ENCODE assay signal across 8 mouse cellular contexts in the genomic region with DNA sequence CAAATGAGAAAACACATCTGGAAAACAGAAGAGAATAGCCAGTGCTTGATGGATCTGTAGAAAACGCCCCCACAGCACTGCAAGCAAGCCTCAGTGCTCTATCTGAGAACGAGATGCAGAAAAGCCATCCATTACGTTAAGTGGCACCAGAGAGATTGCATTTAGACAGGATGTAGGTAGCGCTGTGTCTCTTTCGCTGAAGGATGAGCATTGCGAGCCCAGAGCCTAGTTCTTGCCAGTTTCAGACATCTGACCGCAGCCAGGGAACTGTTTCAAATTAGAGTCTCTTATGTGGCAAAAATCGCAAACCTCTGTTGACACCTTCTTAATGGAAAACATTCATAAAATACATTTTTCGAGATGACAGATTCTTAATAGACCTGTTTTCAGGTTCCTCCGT. TPM values are rescaled to one million over a fixed set of nuclear protein-coding genes. Genes with fewer than 3 reads are reported as not detected.
A peak's percentile ranks its signal among the peaks of the same experiment; 100 is the strongest.
DNase-seq lines count a peak whose midpoint lies in the region; ATAC-seq and TF ChIP-seq lines count a peak whose summit lies in the region.

No protein-coding gene starts in this region.

- H3K27me3 ChIP-seq in forebrain, embryonic 15.5 days, result no peaks in the 10 kb centered on the region
- no peaks in the 10 kb centered on the region for H3K27me3 ChIP-seq in midbrain, embryonic 16.5 days (ENCODE audit: control insufficient read depth, insufficient read depth, low read depth, low read length)

- peak overlapping the region; percentile 83 for H3K4me2 ChIP-seq in forebrain, embryonic 15.5 days (replicated peaks)
- H3K4me2 ChIP-seq in midbrain, embryonic 16.5 days (ENCODE audit: low read length), result peak overlapping the region; percentile 88

- peak overlapping the region; percentile 97 for H3K4me3 ChIP-seq in layer of hippocampus, adult 2 months
- peak overlapping the region; percentile 93 for H3K4me3 ChIP-seq in forebrain, embryonic 15.5 days
- peak overlapping the region; percentile 98 for H3K4me3 ChIP-seq in midbrain, embryonic 16.5 days (ENCODE audit: low read depth, low read length)

- peaks cover 50% of the 10 kb centered on the region for H3K4me1 ChIP-seq in forebrain, embryonic 15.5 days
- peaks cover 40% of the 10 kb centered on the region for H3K4me1 ChIP-seq in midbrain, embryonic 16.5 days (ENCODE audit: control insufficient read depth, insufficient read depth, low read length)

- DNase-seq in layer of hippocampus, adult 2 months (ENCODE audit: low spot score in 2 of 2), result peak in 1 of 2 experiments; percentile 17
- DNase-seq in layer of hippocampus, adult 9-11 months, result no peak
- peak; percentile 58 for DNase-seq in adipocyte (ENCODE audit: low spot score)
- DNase-seq in kidney, postnatal 14 days, result peak; percentile 26
- no peak for DNase-seq in ovary, adult 18-20 months (ENCODE audit: low spot score)
- no peak for DNase-seq in frontal cortex, postnatal 25 days (ENCODE audit: low spot score in 2 of 2)

- peak overlapping the region; percentile 98 for H3K9ac ChIP-seq in forebrain, embryonic 15.5 days (replicated peaks)
- H3K9ac ChIP-seq in midbrain, embryonic 16.5 days (ENCODE audit: low read depth, low read length), result peak overlapping the region; percentile 99

- 0 out of 2 replicates have a peak, but pooled peaks cover under 1% of the 10 kb centered on the region for H3K36me3 ChIP-seq in forebrain, embryonic 15.5 days
- no peaks in the 10 kb centered on the region for H3K36me3 ChIP-seq in midbrain, embryonic 16.5 days (ENCODE audit: control insufficient read depth, insufficient read depth, low read length)

- no peak for ATAC-seq in forebrain, embryonic 15.5 days (replicated peaks)
- no peak for ATAC-seq in midbrain, embryonic 16.5 days

- H3K9me3 ChIP-seq in forebrain, embryonic 15.5 days, result no peaks in the 10 kb centered on the region
- no peaks in the 10 kb centered on the region for H3K9me3 ChIP-seq in midbrain, embryonic 16.5 days (replicated peaks; ENCODE audit: control insufficient read depth, low read length, poor library complexity, severe bottlenecking)

- WGBS in forebrain, embryonic 15.5 days, result 19% methylated on average over 10 of the region's 10 CpGs
- 15% methylated on average over 10 of the region's 10 CpGs for WGBS in midbrain, embryonic 16.5 days

- peak overlapping the region; percentile 89 for H3K27ac ChIP-seq in layer of hippocampus, adult 2 months
- peak overlapping the region; percentile 95; the same call in 1 of the 2 replicates for H3K27ac ChIP-seq in forebrain, embryonic 15.5 days (replicated peaks)
- H3K27ac ChIP-seq in midbrain, embryonic 16.5 days (ENCODE audit: low read length), result peak overlapping the region; percentile 50; the same call in 1 of the 2 replicates

- no peak for TF ChIP-seq CTCF in layer of hippocampus, adult 2 months (conservative IDR thresholded peaks at IDR 0.05)

RNA-seq across cellular contexts. Expression of a gene that starts 1.1 kb away (rescaled TPM):
- total RNA-seq in layer of hippocampus, adult 2 months (2021), result 10 to 100 TPM; 42.3 to 52.6 TPM
- 22.5 and 23.2 TPM in 2 replicates for polyA plus RNA-seq in forebrain, embryonic 15.5 days (2015; fragmentation: Nextera tagmentation; extraction: Ambion mirVana)
- 21.4 and 23.1 TPM in 2 replicates for polyA plus RNA-seq in midbrain, embryonic 16.5 days (2015; fragmentation: Nextera tagmentation; extraction: Ambion mirVana)

Comparison
In these comparisons a context has a peak if more than half of its experiments do, and no peak if none do; other contexts are left out.
1. DNase-seq: peak in adipocyte (single experiment) and kidney, postnatal 14 days (single experiment); none in layer of hippocampus, adult 9-11 months (single experiment), ovary, adult 18-20 months (single experiment) and frontal cortex, postnatal 25 days (0 of 2).
2. Peak in every context shown above with its lines, with median percentiles within 50 percentile points of each other: H3K27ac ChIP-seq and H3K4me3 ChIP-seq.